Mouse (Mus musculus): ENCODE measurements around the gene Tango2. TPM values are rescaled to one million over a fixed set of nuclear protein-coding genes. Genes with fewer than 3 reads are reported as not detected.

Gene Tango2
- 27.2 and 27.4 TPM in 2 replicates for total RNA-seq (2015)
- 5.7 and 11.8 TPM in 2 replicates for total RNA-seq (2017)

- ATAC-seq (ENCODE audit: poor library complexity, severe bottlenecking), result peak; percentile 31
Measured at GRCm38 (mm10) chr16:18347931-18348600, at the start of gene Tango2, which contains the start of gene Arvcf. Gene Tango2, minus strand, starts transcription at chr16:18348103. Gene Arvcf, plus strand, starts transcription at chr16:18348182.

- ATAC-seq (ENCODE audit: poor library complexity, severe bottlenecking), result no peak
Measured at GRCm38 (mm10) chr16:18396791-18397621, 49.1 kb upstream of the Tango2 start.

DNA sequence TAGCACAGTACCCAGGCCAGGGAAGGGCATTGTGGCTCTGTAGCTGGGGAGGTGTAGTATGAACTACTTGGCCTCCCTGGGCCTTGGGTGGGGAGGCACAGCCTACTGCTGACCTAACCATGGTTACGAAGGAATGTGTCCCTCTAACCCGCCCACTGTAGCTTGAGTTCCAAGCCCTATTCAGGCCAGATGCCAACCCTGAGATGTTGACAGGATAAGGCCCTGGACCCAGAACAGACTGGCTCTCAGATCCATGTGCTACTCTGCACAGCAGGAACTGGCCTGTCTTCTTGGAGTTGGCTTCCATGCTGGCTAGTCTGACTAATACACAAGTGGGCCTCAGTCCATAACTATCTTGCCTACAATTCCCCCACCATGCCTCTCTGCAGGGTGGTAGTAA lies 48.3 kb upstream of the Tango2 start:
- no peak for ATAC-seq (ENCODE audit: poor library complexity, severe bottlenecking)

DNA sequence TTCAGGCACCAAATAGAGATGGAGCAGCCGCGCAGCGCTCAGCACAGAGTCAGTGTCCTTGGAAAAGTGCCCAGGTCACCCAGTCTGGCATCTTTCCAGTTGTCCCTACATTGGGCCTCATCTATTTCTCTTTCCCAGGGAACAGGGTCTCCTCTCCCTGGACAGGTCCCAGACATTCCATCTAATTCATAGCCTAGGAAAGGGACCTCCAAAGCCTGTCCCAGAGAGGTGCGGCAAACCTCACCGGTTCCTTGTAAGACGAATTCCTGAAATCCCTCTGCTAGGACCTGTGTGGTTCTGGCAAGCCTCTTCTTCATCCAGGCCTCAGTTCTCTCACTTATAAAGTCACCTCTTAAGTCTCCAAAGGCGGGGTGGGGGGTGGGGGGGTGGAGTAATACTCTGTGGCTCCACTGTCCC lies 47.7 kb upstream of the Tango2 start:
- ATAC-seq (ENCODE audit: poor library complexity, severe bottlenecking), result no peak

DNA sequence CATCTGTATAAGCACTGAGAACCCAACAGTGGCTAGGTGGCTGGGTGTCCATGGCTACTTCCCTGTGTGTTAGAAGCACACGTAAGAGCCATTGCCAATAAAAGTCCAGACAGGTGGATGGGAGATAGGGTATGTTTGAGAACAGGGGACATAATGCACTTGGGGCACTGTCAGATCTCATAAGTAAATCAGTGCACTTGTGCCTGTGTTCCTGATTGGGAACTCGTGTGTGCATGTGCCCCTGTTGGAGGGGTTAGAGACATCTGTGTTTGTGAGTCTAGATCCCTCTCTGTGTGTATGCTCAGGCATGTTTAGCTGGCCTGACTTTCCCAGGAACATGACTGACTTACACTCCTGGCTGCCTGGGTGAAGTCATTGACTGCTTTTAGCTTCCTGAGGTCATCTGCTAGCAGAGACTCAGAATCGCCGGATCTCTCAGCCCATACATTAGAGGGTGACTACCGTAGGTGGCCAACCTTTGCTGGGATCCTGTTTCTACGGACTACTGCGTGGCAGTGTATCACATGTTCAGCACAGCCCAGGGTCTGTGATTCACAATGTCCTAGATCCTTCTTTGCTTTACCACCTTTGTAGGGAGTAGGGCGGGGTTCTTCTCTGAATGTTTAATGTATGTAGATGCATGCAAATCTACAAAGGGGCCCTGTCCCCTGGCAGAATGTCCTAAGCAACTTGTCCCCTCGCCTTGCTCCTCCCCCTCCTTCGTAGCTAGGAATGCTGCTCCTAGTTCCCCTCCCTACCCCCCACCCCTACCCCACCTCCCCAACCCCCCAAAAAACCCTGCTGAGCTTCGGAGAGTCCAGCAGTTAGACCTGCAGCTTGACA lies 47.1 kb upstream of the Tango2 start:
- no peak for ATAC-seq (ENCODE audit: poor library complexity, severe bottlenecking)

- ATAC-seq (ENCODE audit: poor library complexity, severe bottlenecking), result no peak
Measured at GRCm38 (mm10) chr16:18394056-18394455, 46.2 kb upstream of the Tango2 start.

GRCm38 (mm10) chr16:18393595-18393994 lies 45.7 kb upstream of the Tango2 start:
- ATAC-seq (ENCODE audit: poor library complexity, severe bottlenecking), result no peak

GRCm38 (mm10) chr16:18392469-18393426 lies 44.8 kb upstream of the Tango2 start:
- peak; percentile 86 for ATAC-seq (ENCODE audit: poor library complexity, severe bottlenecking)

GRCm38 (mm10) chr16:18391728-18392127 lies 43.8 kb upstream of the Tango2 start:
- ATAC-seq (ENCODE audit: poor library complexity, severe bottlenecking), result no peak

DNA sequence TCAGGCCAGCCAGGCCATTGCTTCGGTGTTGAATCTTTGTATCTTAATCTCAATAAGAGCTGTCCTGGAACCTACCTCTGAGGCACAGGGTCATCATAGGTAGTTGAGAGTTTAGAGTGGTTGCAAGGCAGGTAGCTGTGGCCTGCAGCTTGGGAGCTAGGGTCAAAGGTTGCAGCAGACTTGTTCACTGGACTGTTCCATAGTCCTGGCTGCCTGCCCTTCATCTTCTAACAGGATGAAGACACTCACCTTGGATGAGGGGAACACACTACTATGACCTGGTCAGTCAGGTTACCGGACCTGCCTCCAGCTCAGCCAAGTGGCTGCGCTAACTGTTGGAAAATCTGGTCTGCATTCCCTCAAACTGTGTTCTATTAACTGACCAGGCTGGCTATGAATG lies 43.2 kb upstream of the Tango2 start:
- no peak for ATAC-seq (ENCODE audit: poor library complexity, severe bottlenecking)

- ATAC-seq (ENCODE audit: poor library complexity, severe bottlenecking), result no peak
Measured at GRCm38 (mm10) chr16:18390399-18390798, 42.5 kb upstream of the Tango2 start.

GRCm38 (mm10) chr16:18388583-18389435 lies 40.9 kb upstream of the Tango2 start:
- no peak for ATAC-seq (ENCODE audit: poor library complexity, severe bottlenecking)

DNA sequence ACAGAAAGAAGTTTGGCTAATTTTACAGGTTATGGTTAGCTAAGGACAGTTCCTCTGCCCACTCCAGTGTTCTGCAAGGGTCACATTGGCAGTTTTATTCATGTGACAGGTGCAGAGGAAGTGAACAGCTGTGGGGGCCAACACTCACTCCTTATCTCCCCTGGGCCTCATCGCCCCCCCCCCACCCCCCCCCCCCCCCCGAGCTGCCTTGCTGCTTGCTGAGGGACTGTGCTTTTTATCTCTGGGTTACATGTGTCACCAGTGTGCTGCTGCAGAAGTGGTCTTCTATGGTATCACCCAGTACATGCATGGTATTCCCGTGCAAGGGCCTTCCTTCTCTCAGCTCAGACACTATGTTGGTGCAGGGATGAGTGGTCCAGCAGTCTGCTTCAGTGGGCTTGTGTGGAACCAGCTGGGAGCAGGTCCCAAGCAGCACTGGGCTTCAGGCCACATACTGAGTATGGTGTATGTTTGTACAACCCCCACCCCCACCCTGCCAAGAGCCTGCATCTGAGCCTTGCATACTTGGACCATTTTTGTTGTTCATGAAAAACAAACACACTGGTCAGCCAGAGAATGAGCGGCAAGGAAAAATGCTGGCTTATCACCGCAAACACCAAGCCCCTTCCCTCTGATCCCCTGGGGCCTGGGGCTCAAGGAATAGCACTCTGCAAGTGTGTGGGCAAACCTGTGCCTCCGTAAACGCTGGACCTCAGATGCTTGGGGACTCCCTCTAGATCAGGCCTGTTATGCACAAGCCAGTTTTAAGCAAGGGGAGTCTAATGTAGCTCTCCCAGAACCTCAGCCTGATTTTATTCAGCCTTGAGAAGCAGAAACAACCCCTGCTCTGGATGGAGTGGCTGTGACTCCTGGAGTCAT lies 40.0 kb upstream of the Tango2 start:
- ATAC-seq (ENCODE audit: poor library complexity, severe bottlenecking), result no peak

- no peak for ATAC-seq (ENCODE audit: poor library complexity, severe bottlenecking)
Measured at GRCm38 (mm10) chr16:18386972-18387371, 39.1 kb upstream of the Tango2 start.

DNA sequence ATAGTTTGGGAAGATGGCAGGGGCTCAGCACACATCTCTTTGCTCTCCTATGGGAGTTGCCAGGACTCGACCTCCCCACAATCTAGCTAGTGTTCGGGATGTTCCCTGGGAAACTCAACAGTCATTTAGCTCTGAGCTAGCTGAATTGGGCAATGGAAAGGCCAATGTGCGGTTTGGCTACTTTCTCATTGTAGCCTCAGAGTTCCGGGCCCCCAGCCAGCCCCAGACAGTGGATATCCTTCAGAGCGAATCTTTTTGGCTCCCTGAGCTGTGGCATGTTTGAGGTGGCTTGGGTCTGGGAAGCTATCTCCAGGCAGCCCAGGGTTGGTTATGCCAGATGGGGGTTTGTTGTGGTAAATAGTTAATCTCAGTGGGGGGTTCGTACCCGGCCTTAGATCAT lies 38.5 kb upstream of the Tango2 start:
- ATAC-seq (ENCODE audit: poor library complexity, severe bottlenecking), result no peak

DNA sequence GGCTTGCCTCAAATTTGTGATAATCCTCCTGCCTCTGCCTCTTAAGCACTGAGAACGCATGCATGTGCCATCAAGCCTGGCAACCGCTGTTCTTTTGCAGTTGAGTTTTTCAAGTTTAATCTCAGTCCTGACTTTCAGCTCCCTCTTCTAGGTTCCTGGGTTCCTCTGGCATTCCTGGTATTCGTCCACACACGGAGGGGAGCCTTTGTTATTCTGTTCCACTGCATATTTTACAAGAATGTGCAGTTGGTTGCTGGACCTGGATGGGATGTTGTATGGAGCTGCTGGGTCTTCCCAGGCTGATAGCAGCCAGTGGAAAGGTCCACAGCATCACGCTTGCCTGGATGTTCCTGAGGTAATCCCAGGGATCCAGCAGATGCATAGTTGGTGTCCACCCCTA lies 37.5 kb upstream of the Tango2 start:
- ATAC-seq (ENCODE audit: poor library complexity, severe bottlenecking), result no peak

DNA sequence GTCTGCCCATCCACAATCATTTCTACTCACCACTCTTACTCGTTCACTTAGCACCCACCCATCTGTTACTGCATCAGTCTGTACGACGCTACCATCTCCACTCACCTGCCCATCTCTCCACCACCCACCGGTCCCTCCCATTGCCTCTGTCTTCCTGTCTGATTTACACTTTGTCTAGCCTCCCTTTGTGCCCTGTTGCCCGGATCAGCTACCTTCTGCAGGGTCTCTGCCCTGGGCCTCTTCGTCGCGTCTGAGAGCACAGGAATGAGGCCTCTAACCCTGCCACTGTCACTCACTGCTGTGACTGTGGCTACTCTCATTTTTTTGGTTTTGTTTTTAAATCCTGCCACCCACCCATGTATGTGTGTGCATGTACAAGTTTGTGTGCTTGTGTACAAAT lies 36.8 kb upstream of the Tango2 start:
- no peak for ATAC-seq (ENCODE audit: poor library complexity, severe bottlenecking)

GRCm38 (mm10) chr16:18384211-18384610 lies 36.3 kb upstream of the Tango2 start:
- ATAC-seq (ENCODE audit: poor library complexity, severe bottlenecking), result no peak

Data from megakaryocyte, adult 5-6 weeks (primary cell).